Mouse (Mus musculus) kidney, postnatal 0 days (tissue): ENCODE measurements around the gene Mafg. TPM values are rescaled to one million over a fixed set of nuclear protein-coding genes. Genes with fewer than 3 reads are reported as not detected.

Source experiments
- ATAC-seq: fragments of 200-750 bp; cut with Nextera tagmentation; replicated peaks from 2 replicates; pipeline ENCODE4 v1.8.0; 2017; ENCODE audit warnings: low read depth, moderate number of reproducible peaks, moderate TSS enrichment, moderate library complexity; ENCODE audit not compliant: low FRiP score
- DNase-seq: peaks from one replicate; pipeline ENCODE4 v3.0.0-alpha.2; 2016; ENCODE audit warnings: low spot score
- H3K27ac ChIP-seq: fragments of 300-500 bp; sonication (generic); 2 replicates; pipeline ENCODE4 v1.5.1; 2014; ENCODE audit warnings: mild to moderate bottlenecking
- H3K27me3 ChIP-seq: fragments of 300-500 bp; sonication (generic); 2 replicates; pipeline ENCODE4 v1.6.1; 2014; ENCODE audit warnings: low read length, mixed read lengths; ENCODE audit not compliant: insufficient read depth
- H3K36me3 ChIP-seq: fragments of 300-500 bp; sonication (generic); 2 replicates; pipeline ENCODE4 v1.6.1; 2014; ENCODE audit warnings: low read length, mixed read lengths; ENCODE audit not compliant: insufficient read depth
- H3K4me1 ChIP-seq: fragments of 300-500 bp; sonication (generic); replicated peaks from 2 replicates; pipeline ENCODE4 v1.6.1; 2014; ENCODE audit warnings: antibody characterized with exemption, low read length, mixed read lengths; ENCODE audit not compliant: insufficient read depth
- H3K4me2 ChIP-seq: fragments of 300-500 bp; sonication (generic); 2 replicates; pipeline ENCODE4 v1.6.1; 2014; ENCODE audit warnings: mild to moderate bottlenecking, low read length, moderate library complexity, mixed read lengths
- H3K4me3 ChIP-seq: fragments of 300-500 bp; sonication (generic); replicated peaks from 2 replicates; pipeline ENCODE4 v1.5.1; 2014; ENCODE audit warnings: low read depth, low read length
- H3K9ac ChIP-seq: fragments of 300-500 bp; sonication (generic); 2 replicates; pipeline ENCODE4 v1.6.1; 2014; ENCODE audit warnings: low read depth, low read length
- H3K9me3 ChIP-seq: fragments of 300-500 bp; sonication (generic); replicated peaks from 2 replicates; pipeline ENCODE4 v1.6.1; 2016; ENCODE audit warnings: low read length, inconsistent platforms, mixed read lengths
- CTCF ChIP-seq: IDR thresholded peaks from 2 replicates; pipeline ENCODE4 v1.5.1; 2016; ENCODE audit warnings: antibody characterized with exemption, low read depth, mild to moderate bottlenecking, moderate library complexity
- WGBS: fragments of 180-500 bp; shearing (Covaris S2); extraction: QIAGEN DNeasy Blood & Tissue Kit; methylation state at CpG from one replicate; pipeline ENCODE4 v1.1.7; 2014; 5-methylcytosine and 5-hydroxymethylcytosine counted together
- polyA plus RNA-seq: library from polyadenylated mRNA; unstranded; fragments of >200 nt; fragmentation: Nextera tagmentation; extraction: Ambion mirVana; gene quantifications from 2 replicates; pipeline ENCODE4 v1.2.1, GENCODE M21; 2015

The Mafg gene
- polyA plus RNA-seq, 1 experiment from 2014 or later: 26.5 TPM

- DNase-seq: no peak
- Histone ChIP-seq H3K27ac (no peak overlapping the region), H3K4me3 (no peak overlapping the region), H3K4me2 (no peak overlapping the region), H3K9me3 (no peaks in the 10 kb centered on the region), H3K4me1 (peaks cover 16% of the 10 kb centered on the region), H3K36me3 (no peaks in the 10 kb centered on the region), H3K27me3 (no peaks in the 10 kb centered on the region), H3K9ac (no peak overlapping the region)
- ATAC-seq: no peak
- 82% methylated on average over 5 of the region's 5 CpGs for WGBS
- no peak for TF ChIP-seq CTCF
These were observed 1.4 kb upstream of the Mafg start for GRCm38 (mm10) chr11:120634810-120635209.

- TF ChIP-seq CTCF: no peak
- H3K27me3 ChIP-seq: no peaks in the 10 kb centered on the region
These were observed 561 bp downstream of the Mafg start for GRCm38 (mm10) chr11:120632559-120633519.

GRCm38 (mm10) chr11:120631726-120632448 is 1.5 kb downstream of the Mafg start:
- Histone ChIP-seq H3K4me2 (peak overlapping the region; percentile 96), H3K4me3 (peak overlapping the region; percentile 99), H3K27me3 (no peaks in the 10 kb centered on the region), H3K9ac (peak overlapping the region; percentile 86), H3K27ac (peak overlapping the region; percentile 95), H3K4me1 (peaks cover 20% of the 10 kb centered on the region), H3K36me3 (peaks cover 15% of the 10 kb centered on the region), H3K9me3 (no peaks in the 10 kb centered on the region)
- 47% methylated on average over 4 of the region's 4 CpGs for WGBS
- ATAC-seq: no peak
- no peak for TF ChIP-seq CTCF
- DNase-seq: no peak

More at GRCm38 (mm10) chr11:120632559-120633519, 561 bp downstream of the Mafg start:
- Histone ChIP-seq H3K36me3 (peaks cover 8% of the 10 kb centered on the region; the same call in 1 of the 2 replicates), H3K4me3 (peak overlapping the region; percentile 99), H3K9ac (peak overlapping the region; percentile 86), H3K27ac (peak overlapping the region; percentile 95), H3K4me2 (peak overlapping the region; percentile 96), H3K4me1 (peaks cover 20% of the 10 kb centered on the region), H3K9me3 (no peaks in the 10 kb centered on the region)
- under 1% methylated on average over 105 of the region's 116 CpGs for WGBS
- DNase-seq (peak; percentile 71), ATAC-seq (peak; percentile 70)

GRCm38 (mm10) chr11:120630881-120631725 is 2.3 kb downstream of the Mafg start:
- H3K4me3 ChIP-seq: peak overlapping the region; percentile 99; the same call in 1 of the 2 replicates
- peaks cover 20% of the 10 kb centered on the region for H3K4me1 ChIP-seq
- 25% methylated on average over 7 of the region's 7 CpGs for WGBS
- no peaks in the 10 kb centered on the region for H3K27me3 ChIP-seq
- no peak for DNase-seq
- no peak for TF ChIP-seq CTCF
- H3K9me3 ChIP-seq: no peaks in the 10 kb centered on the region
- H3K27ac ChIP-seq: peak overlapping the region; percentile 95
- peak overlapping the region; percentile 96 for H3K4me2 ChIP-seq
- peaks cover 15% of the 10 kb centered on the region for H3K36me3 ChIP-seq
- H3K9ac ChIP-seq: peak overlapping the region; percentile 86; the same call in 1 of the 2 replicates
- ATAC-seq: no peak

- TF ChIP-seq CTCF: no peak
- 15% methylated on average over 5 of the region's 5 CpGs for WGBS
- no peaks in the 10 kb centered on the region for H3K27me3 ChIP-seq
- peak overlapping the region; percentile 81 for H3K27ac ChIP-seq
- DNase-seq: peak; percentile 37
- H3K36me3 ChIP-seq: peaks cover 15% of the 10 kb centered on the region
- peak overlapping the region; percentile 96 for H3K4me2 ChIP-seq
- peaks cover 20% of the 10 kb centered on the region for H3K4me1 ChIP-seq
- H3K9me3 ChIP-seq: no peaks in the 10 kb centered on the region
- no peak for ATAC-seq
- H3K4me3 ChIP-seq: 0 out of 2 replicates have a peak overlapping the region, but pooled peaks have one; percentile 7
- peak overlapping the region; percentile 48; the same call in 1 of the 2 replicates for H3K9ac ChIP-seq
These were observed 3.0 kb downstream of the Mafg start for GRCm38 (mm10) chr11:120630401-120630871.
